Mouse (Mus musculus): ENCODE results near the gene Cherp.

- TF ChIP-seq EP300 (IDR thresholded peaks at IDR 0.05; ENCODE audit: insufficient read depth, low read depth, low read length): no peak
- no peak for TF ChIP-seq CTCF (IDR thresholded peaks at IDR 0.05; ENCODE audit: low read depth, low read length)
Observed at GRCm38 (mm10) chr8:72513158-72513557, 38.1 kb upstream of the Cherp start.
